Mouse (Mus musculus) c-Kit-positive CD71-positive TER-119-positive erythroid progenitor cells, embryonic 14.5 days (primary cell): Measurements from ENCODE around the gene Sgf29.

ENCODE experiments used
- DNase-seq: peaks from one replicate; pipeline ENCODE4 v3.0.0-alpha.2; 2013; ENCODE audit warnings: low spot score

Gene Sgf29

DNA sequence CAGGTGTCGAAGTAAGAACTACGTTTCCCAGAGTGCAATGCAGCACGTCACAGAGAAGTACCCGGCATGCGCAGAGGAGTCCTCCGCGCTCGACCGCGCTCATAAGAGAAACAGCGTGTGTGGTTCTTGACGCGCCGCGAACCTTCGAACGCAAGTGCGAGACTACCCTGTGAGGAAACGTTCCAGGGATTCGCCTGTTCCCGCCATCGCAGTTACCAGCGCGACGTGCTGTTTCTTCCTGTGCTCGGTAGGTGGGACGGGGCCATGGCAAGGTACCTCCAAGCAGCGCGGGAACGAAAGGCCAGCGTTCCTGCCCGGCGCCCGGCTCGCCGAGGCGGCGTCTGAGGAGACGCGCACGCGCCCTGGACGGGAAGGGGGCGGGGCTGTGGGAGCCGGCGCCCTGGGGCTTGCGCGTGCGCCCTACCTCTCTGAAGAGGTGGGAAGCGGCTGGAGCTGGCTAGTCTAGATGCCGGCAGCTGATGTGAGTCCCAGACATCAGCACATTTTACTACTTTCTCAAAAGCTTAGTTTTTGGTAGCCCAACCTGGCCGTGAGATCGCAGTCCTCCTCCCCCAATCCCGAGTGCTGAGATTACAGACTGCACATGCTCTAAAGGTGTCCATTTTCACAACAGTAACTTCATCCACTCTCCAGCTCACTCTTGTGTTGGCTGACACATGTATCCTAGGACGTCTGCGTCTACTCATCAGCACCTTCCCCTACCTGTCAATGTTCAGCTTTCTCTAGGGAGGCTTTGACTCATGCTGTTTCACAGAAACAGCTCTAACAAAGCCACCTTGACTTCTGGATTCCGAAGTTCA lies at the start of gene Sgf29:
Gene Sgf29 (plus strand): TSS at position 79 of the 821 bp plus-strand sequence.
- DNase-seq = peak; percentile 88

DNA sequence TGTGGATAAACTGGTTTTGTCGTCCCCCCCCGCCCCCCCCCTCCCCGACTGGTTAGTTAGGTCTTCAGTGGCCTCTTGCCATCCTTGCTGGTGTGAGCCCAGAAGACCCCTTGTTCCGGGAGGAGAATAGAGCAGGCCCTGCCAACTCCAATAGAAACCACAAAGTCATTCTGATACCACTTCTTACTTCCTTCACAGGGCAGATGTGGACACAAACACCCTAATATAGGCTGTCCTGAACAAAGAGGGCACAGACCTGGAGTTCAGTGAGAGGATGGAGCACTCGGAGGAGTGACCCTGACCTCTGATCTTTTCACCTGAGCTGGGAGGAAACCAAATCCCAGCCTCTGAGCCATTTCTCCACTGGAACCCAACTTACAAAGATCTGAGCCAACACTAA lies 47.2 kb upstream of the Sgf29 start:
- no peak for DNase-seq

DNA sequence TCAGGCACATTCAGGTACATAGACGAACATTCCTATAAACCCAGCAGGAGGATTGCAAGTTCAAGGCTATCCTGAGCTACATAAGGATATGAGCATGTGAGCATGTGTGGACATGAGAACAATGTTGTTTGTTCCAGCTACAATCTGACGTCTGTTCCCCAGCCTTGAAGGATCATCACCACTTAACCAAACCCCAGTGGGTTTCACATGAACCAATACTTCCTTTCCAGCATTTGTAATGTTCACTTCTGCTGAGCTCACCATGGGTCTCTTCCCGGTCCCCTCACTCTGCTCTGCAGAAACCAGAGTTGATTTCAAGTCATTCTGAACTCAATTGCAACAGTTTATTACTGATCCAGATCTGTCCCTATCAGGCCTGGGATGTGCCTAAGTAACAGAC lies 46.5 kb upstream of the Sgf29 start:
- no peak for DNase-seq

DNA sequence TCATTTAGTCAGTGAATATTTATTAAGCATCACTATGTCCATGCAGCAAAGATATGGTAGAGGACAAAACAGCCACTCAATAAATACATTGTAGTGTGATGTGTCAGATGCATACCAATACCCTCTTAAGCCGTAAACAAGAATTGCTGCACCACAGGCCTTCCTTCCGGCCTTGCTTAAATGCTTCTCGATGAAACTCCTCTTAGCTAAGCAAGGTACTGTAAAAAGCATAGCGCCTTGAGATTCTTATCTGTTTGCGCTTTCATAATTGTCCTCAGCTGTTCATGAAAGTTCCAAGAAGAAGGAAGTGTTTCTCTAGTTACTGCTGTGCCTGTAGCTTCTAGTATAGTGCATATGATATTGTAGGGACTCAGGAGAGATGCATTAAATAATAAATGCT lies 42.5 kb upstream of the Sgf29 start:
- DNase-seq = no peak

DNA sequence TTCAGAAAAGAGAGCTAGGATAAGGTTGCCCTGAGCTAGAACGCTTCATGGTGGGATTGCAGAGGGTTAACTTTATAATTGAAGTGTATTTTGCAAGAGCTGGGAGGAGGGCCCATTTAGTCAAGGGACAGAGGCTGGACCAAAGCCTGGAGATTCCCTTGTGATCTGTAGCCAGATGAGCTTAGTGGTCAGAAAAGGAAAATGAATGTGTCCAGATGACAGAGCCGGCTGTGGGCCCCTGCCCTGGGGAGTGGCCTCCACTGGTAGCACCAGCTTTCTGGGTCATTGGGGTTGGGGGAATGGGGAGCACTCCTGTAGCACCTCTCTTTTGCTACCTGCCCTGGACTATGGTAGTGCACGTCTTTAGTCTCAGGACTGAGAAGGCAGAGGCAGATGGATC lies 42.0 kb upstream of the Sgf29 start:
- no peak for DNase-seq

DNA sequence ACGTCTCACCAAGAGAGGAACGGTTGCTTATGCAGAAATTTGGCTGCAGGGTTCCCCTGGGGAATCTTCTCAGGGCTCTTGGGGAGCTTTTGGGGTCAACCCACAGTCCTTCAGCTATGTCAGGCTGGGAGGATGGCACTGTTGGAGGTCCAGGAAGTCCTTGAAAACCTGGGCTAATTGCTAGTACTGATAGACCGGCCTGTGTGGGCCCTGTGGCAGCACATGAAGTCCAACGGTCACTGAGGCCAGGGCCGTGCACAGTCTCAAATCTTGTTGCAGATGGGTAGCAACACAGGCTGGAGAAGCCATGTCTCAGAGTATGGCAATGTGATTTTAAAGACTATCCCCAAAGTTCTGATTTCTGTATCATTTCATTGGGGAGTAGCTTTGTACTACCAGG lies 41.3 kb upstream of the Sgf29 start:
- no peak for DNase-seq

DNA sequence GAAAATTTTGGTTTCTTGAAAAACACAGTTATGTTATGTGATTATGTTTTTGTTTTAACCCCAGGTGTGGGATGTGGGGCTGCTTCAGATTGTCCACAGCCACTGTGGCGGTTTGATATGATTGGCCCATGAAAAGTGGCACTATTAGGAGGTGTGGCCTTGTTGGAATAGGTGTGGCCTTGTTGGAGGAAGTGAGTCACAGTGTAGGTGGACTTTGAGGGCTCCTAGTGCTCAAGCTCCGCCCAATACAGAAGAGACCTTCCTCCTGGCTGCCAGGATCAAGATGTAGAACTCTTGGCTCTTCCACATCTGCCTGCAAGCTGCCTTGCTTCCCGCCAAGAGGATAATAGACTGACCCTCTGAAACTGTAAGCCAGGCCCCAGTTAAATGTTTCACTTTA lies 36.4 kb upstream of the Sgf29 start:
- DNase-seq = no peak

DNA sequence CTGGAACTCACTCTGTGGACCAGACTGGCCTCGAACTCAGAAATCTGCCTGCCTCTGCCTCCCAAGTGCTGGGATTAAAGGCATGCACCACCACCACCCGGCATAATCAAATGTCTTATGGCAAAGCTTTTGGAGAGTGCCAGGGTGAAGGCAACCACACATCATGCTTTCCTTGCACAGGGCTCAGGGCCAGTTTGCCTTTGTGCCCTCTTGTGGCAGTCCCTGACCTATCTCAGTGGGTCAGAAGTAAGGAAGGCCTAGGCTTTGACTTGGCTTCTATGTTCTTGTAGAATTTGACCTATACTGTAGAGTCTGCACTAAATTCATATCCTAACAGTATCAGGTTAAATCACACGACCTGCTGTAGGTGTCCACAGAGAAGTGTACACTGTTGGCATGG lies 32.4 kb upstream of the Sgf29 start:
- DNase-seq = no peak

DNA sequence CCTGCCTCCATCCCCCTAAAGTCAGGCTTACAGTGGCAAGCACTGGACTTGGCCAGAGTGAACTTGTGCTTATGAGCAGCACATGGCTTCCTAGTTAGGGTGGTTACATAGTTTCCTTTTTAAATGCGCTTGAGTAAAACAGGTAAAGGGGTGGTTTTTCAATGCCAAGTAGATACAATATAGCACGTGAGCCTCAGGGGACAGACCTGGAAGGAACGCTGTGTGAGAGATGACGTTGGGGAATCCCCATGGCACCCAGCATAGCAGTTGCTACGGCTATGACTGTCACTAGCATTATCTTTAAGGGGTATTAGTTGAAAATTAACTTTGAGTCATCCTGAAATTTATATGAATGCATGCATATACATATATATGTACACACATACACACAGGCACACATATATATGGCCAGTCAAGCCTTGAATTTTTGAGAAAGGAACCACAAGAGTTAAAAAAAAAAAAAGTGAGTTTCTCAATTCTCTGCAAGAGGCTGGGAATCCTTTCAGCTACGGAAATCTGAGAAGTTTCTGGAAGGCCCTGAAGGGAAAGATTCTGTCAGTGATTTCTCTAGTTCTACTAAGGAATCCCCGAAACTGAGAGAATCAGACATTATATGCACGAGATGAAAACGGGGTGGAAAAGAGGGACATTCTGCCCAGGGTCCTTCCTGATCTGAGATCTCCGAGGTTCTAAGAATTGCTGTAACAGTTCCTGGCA lies 29.4 kb upstream of the Sgf29 start:
- no peak for DNase-seq

DNA sequence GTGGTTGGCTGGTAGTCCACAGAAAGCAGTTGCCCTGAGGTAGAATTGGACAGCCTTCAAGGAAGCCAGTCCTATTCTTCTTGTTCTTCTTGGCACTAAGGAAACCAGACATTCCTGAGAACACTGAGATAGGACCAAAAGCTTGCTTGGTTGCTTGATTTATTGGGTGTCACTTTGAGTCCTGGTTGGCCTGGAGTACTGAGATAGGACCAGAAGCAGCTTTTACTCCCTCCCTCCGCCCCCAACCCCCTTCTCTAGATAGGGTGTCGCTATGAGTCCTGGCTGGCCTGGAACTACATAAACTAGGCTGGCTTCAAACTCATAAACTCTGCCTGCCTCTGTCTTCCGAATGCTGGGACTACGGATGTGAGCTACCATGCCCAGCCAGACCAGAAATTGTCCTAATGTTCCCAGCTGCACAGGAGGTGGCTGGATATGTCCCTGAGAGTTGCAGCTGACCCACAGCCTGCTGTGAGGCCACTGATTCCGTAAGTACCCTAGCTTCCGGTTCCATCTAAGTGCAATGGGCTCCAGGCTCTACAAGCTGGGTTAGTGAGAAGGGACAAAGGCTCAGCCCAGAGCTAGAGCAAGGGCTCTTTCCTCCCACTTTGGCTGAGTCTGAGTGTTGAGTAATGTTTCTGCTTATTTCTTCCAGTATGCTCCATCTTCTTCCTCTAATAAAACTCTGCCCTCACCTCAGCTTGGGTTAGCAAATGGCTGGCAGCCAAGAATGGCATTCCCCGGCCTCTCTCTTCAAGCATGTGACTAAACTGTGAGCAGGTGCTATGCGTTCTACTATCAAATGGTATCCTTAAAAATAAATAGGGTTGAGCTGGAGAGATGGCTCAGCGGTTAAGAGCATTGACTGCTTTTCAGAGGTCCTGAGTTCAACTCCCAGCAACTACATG lies 27.4 kb upstream of the Sgf29 start:
- peak; percentile 32 for DNase-seq

DNA sequence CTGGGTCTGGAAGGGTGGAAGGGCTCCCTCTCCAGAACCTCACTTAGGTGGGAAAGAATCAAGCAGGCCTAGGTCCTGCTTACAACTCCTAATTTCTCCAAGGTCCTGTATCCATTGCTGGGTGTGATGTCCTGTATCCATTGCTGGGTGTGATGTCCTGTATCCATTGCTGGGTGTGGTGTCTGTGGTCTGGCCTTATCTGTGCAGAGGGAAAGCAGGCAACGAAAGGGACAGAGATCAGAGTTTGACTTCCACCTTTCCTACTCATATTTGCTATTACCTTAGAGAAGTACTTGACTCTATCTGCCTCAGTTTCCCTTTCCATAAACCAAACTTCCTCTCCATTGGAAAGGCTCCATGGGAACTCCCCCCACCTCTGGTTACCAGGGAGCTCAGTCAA lies 25.7 kb upstream of the Sgf29 start:
- DNase-seq = no peak

DNA sequence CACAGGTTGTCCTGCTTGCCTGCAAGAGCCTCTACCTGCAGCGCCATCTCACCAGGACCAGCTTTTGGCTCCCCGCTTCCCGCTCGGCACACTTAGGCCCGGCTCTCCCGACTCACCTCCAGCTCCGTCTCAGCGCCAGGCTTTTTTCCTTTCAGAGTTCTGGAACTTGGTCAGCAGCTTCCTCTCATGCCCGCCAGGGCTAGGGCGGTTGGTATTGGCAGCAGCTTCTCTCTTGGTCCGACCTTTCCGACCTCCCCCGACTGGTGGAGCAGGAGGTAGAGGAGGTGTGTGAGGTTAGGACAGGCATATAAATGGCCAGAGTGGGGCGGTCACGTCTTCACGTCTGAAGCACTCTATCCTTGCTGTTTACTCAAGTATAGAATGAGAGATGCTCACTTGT lies 24.3 kb upstream of the Sgf29 start:
- no peak for DNase-seq

DNA sequence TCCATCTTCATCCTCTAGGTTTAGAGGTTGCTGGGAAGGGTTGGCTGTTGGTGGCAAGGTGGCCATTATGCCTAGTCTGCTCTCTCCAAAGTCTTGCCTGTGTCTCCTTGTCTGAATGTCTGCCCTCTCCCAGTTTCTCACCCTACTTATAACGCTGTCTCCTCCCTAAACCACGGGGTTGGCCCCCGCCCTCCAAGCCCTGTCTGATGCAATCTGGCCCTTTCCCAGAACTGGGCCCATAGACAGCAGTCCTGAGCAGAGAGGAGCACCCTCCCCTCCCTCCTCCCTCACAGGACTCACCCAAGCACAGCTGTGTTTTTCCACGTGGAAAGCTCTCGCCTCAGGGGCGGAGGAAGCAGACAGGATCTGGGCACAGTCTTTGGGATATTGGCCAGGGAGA lies 23.7 kb upstream of the Sgf29 start:
- peak; percentile 66 for DNase-seq

DNA sequence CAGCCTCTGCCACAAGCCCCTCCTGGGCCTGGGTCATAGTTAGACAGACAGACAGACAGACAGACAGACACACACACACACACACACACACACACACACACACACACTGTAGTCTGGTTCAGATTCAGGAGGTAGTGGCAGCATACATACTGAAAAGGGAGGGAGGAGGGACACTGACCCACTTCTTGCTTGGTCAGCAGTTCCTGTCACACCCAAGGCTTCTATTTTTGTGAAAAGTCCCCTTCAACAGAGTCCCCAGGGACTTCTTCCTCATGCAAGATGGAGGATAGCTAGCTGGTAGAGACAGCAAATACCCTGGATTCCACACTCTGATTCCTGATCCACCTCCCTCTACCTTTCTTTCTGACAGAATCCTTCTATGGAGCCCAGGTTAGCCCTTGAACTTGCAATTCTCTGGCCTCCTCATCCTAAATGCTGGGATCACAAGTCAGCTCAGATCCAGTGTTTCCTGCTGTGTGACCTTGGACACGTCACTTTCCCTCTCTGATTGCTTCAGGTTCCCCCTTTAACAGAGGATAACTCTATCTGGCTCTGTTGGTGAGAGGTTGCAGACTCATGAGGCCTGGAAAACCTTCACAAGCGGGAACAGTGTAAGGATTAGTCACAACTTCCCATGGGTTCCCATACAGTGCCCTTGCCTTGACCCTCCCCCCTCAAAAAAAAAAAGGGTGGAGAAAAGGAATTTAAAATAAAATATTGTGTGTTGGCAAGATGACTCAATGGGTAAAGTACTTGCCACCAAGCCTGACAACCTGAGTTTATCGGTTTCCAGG lies 23.1 kb upstream of the Sgf29 start:
- DNase-seq = no peak

DNA sequence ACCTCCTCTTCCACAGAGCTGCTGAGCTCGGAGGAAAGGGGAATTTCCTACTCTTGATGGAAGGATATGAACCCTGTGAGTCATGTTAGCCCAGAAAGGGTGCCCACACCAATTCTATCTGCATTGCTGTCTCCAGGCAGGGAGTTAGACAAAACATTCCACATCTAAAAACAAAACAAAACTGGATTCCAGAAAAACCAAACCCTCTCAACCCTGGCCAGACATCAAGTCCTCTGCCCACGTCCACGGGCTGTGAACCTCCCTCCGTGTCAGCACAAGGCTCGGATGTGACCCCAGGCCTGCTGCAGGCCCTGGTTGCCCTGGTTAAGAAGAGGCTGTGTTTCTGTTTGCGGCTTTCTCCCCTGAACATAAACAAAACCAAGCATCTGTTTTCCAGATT lies 21.0 kb upstream of the Sgf29 start:
- no peak for DNase-seq

DNA sequence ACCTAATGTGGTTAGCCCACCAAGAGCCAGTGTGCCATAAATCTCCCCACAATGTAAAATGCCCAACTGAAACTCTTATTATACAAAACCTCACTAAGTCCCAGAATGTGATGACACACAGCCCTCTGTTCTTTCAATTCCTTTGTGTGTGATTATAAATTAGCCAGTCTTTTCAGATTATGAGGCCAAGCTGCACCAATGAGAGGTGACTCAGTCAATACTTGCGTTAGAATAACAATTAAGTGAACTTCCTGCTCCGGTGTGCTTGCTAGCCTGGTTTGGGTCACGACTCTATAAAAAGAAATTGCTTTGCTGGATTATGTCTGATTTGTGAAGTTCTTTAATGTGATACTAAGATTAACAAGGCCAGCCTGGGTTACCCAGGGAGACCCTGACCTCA lies 19.2 kb upstream of the Sgf29 start:
- DNase-seq = no peak

DNA sequence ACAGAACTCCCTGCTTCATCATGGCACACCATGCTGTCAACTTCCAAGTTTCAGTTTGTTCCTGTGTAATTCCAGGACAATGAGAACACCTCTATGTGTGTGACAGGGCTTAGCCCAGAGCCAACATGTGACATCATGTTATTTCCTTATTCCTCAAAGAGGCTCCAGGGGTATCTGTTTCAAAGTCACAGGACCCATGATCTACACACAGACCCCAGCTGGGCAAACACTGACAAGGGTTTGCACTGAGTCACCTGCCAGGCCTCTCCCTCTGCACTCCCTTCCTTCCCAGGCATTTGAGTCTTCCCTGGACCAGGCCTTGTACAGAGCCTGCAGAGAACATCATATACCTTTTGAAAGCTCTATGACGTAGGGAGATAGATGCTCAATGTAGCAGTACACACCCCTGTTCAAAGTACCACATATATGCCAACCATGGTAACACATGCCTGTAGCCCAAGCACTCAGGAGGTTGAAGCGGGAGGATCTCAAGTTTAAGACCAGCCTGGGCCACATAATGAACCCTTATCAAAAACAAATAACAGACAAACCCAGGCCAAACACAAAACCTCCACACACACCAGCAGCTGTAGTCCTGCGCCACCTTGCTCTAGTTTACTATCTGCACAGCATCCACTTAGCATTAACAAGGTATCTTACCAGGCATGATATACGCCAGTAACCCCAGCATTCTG lies 18.1 kb upstream of the Sgf29 start, which contains the start of gene Nupr1:
Gene Nupr1 (minus strand): TSS at position 38 of the 695 bp plus-strand sequence.
- no peak for DNase-seq

DNA sequence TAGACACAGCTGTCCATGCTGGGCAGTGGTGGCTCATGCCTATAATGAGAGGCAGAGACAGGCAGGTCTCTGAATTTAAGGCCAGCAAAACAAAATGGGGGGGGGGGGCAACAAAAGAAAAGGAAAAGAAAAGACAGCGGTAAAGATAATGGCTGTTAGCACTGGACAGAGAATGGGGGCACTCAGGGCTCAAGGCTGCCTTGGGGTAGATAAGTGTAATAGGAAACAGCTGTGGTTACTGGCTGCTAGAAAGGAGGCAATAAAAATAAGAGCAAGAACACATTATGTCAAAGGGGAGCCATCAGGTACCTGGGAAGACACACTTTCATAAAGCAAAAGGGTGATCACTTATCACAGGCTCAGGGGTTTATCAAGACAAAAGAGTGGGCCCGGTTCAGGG lies 16.6 kb upstream of the Sgf29 start:
- DNase-seq = no peak

DNA sequence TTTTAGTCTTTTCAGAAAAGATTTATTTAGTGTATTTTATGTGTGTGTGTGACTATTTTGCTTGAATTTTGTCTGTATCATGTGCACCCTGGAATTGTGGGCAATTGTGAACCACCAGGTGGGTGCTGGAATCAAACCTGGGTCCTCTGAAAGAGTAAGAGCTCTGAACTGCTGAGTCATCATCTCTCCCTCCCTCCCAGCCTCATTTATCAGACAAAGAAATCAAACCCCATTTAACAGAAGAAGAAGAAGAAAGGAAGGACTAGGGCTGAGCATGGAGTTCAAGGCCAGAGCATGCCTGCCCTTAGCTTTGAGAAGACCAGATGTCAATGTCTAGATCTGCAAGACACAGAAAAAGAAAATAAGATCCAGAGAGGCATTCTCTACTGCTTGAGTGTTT lies 13.7 kb upstream of the Sgf29 start:
- DNase-seq = no peak

DNA sequence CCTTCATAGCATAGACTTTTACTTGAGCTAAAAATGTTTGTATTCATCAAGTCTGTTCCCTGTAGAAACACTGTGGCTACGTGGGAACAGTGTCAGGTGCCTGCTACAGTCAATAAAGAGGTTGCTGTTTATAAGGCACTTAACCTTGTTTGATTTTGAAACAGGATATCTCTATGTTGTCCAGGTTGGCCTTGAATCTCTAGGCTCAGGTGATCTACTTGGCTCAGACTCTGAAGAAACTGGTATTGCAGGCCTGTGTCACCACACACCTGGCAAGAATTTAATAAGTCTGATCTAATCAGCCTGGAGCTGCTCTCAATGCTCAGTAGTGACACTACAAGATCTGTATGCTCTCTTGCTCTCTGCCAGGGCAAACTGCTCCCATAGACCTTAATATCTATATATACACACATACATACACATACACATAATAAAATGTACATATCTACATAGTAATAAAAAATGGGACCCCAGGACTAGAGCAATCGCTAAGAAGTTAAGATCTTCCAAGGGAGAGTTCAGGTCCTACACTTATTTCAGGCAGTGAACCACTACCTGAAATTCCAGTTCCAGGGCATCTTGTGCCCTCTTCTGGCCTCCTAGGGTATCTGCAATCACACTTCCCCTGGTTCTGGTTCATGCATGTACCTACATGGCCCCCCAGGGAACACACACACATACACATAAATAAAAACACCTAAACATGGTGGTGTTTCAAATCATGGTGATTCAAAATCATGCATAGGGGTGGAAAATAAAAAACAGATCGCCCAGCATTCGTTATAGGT lies 12.2 kb upstream of the Sgf29 start:
- peak; percentile 54 for DNase-seq
